Mouse (Mus musculus) liver, adult 2 months (tissue): ENCODE measurements around the gene Agrp. TPM values are rescaled to one million over a fixed set of nuclear protein-coding genes. Genes with fewer than 3 reads are reported as not detected.

ENCODE experiments used
- DNase-seq: peaks from one replicate; pipeline ENCODE4 v3.0.0-alpha.2; 2011; ENCODE audit warnings: low read depth, low spot score; ENCODE audit errors: extremely low read depth
- H3K27ac ChIP-seq: fragments of 200-500 bp; replicated peaks from 2 replicates; pipeline ENCODE4 v1.5.1; 2012; ENCODE audit warnings: low read depth, mild to moderate bottlenecking, control low read depth, inconsistent platforms, low read length; ENCODE audit not compliant: insufficient read depth
- H3K27me3 ChIP-seq: fragments of 200-500 bp; 2 replicates; pipeline ENCODE4 v1.6.1; 2012; ENCODE audit warnings: mild to moderate bottlenecking, moderate library complexity, low read length, inconsistent platforms; ENCODE audit not compliant: control insufficient read depth, insufficient read depth
- H3K36me3 ChIP-seq: fragments of 200-500 bp; 2 replicates; pipeline ENCODE4 v1.6.1; 2012; ENCODE audit warnings: low read length, inconsistent platforms; ENCODE audit not compliant: control insufficient read depth, insufficient read depth
- H3K4me1 ChIP-seq: fragments of 200-500 bp; 2 replicates; pipeline ENCODE4 v1.6.1; 2011; ENCODE audit warnings: low read length; ENCODE audit not compliant: control insufficient read depth, insufficient read depth
- H3K4me3 ChIP-seq: fragments of 200-500 bp; 2 replicates; pipeline ENCODE4 v1.5.1; 2011; ENCODE audit warnings: low read depth, mild to moderate bottlenecking, control low read depth, low read length, moderate library complexity; ENCODE audit not compliant: insufficient read depth
- H3K79me2 ChIP-seq: fragments of 200-500 bp; 2 replicates; pipeline ENCODE4 v1.6.1; 2012; ENCODE audit warnings: inconsistent platforms, mild to moderate bottlenecking, low read length, moderate library complexity; ENCODE audit not compliant: control insufficient read depth, insufficient read depth
- H3K9ac ChIP-seq: fragments of 200-500 bp; 2 replicates; pipeline ENCODE4 v1.6.1; 2012; ENCODE audit warnings: low read depth, mild to moderate bottlenecking, control low read depth, inconsistent platforms, low read length
- CTCF ChIP-seq: fragments of 200-500 bp; IDR thresholded peaks from 2 replicates; pipeline ENCODE4 v1.5.1; 2011; ENCODE audit warnings: low read depth, low read length, control low read depth
- POLR2A ChIP-seq: fragments of 200-500 bp; IDR thresholded peaks from 2 replicates; pipeline ENCODE4 v1.6.1; 2011; ENCODE audit warnings: low read length, control low read depth; ENCODE audit not compliant: insufficient read depth; ENCODE audit errors: extremely low read depth
- WGBS: fragments of 180-500 bp; shearing (Covaris S2); methylation state at CpG from one replicate; pipeline ENCODE4 v1.1.7; 2018; 5-methylcytosine and 5-hydroxymethylcytosine counted together
- polyA plus RNA-seq: library from polyadenylated mRNA; depleted of rRNA; stranded (reverse); fragments of >200 nt; gene quantifications from 2 replicates; pipeline ENCODE4 v1.2.3, GENCODE M21; 2012
- total RNA-seq: library from RNA; depleted of rRNA; stranded (reverse); fragments of >200 nt; gene quantifications from 2 replicates; pipeline ENCODE4 v1.2.3, GENCODE M21; 2014

The Agrp gene
- total and polyA plus RNA-seq, 2 experiments: not detected

- Histone ChIP-seq H3K36me3 (peaks cover 1% of the 10 kb centered on the region; the same call in 1 of the 2 replicates), H3K4me3 (no peak overlapping the region), H3K9ac (no peak overlapping the region), H3K27ac (no peak overlapping the region), H3K4me1 (peaks cover 32% of the 10 kb centered on the region), H3K27me3 (no peaks in the 10 kb centered on the region), H3K79me2 (peaks cover 40% of the 10 kb centered on the region; the same call in 1 of the 2 replicates)
- TF ChIP-seq POLR2A (no peak), CTCF (no peak)
- WGBS: 91% methylated on average over 2 of the region's 2 CpGs
- no peak for DNase-seq
Observed at GRCm38 (mm10) chr8:105550083-105550482, 87.1 kb downstream of the Agrp start.

DNA sequence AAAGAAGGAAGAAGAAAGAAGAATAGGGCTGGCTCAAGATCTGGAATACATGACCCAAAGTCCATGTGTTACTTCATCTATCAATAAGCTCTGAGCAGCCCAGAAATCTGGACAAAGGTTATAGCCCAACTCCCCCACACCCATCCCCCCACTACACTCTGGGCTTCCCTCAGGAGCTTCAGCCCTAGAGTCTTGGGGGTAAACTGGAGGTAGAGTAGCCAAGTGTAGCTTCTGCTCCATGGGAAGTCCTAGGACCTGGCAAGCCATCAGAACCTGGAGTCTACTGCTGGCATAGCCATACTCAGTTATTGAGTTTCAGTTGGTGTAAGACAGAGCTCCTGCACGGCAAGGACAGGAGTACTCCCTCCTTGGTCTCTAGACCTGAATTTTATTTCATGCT, 87.7 kb downstream of the Agrp start:
- Histone ChIP-seq H3K4me3 (no peak overlapping the region), H3K4me1 (peaks cover 32% of the 10 kb centered on the region), H3K36me3 (peaks cover 1% of the 10 kb centered on the region; the same call in 1 of the 2 replicates), H3K27me3 (no peaks in the 10 kb centered on the region), H3K27ac (no peak overlapping the region), H3K9ac (no peak overlapping the region), H3K79me2 (peaks cover 43% of the 10 kb centered on the region; the same call in 1 of the 2 replicates)
- no peak for TF ChIP-seq CTCF
- TF ChIP-seq POLR2A: no peak
- WGBS: 44% methylated on average over 1 of the region's 1 CpGs
- DNase-seq: peak; percentile 51

DNA sequence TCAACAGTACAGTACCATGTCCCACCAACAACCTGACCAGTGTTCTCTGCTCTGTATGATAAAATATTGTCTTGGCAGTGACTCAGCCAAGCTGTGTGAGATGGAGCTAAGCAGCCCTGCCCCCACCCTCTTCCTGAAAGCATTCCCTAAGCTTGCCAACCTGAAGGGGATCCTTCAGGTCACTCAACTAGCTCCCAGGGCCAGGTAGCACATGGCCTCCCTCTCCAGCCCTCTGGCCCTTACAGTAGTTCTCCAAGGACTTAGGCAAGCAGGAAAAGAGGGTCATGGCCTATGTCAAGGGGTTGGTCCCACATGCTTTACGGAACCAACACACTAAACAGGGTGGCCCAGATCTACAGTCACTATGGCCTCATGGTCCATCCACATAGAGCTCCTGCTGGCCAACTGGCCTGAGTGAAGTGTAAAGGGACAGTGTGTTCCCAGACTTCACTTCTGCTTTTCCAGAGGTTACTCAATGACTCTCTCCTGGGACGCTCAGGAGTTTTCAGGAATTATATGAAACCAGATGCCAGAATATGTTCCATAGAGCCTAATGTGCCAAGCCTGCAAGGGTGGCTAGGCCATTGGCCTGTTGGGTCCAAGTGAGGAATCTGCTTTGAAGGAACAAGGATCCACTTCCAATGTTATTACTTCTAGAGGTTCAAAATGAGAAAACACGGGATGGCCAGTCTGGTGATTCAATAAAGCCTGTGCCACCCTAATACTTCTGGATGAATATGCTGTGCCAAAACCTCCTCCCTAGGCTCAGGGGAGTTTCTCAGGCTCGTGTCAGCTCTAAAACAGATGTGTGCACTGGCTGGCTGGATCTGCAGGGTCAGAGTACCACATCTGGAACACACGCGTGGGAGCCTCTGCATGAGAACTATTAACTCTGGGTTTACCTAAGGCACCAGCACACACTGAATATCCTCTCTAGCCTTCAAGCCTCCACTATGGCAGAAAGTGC, 90.5 kb downstream of the Agrp start:
- no peak for TF ChIP-seq POLR2A
- no peak for TF ChIP-seq CTCF
- DNase-seq: peak; percentile 57
- Histone ChIP-seq H3K4me1 (peaks cover 35% of the 10 kb centered on the region), H3K27me3 (no peaks in the 10 kb centered on the region), H3K79me2 (peaks cover 34% of the 10 kb centered on the region; the same call in 1 of the 2 replicates), H3K9ac (no peak overlapping the region), H3K4me3 (no peak overlapping the region), H3K36me3 (peaks cover 4% of the 10 kb centered on the region; the same call in 1 of the 2 replicates), H3K27ac (0 out of 2 replicates have a peak overlapping the region, but pooled peaks have one; percentile 28)
- 35% methylated on average over 6 of the region's 6 CpGs for WGBS

- Histone ChIP-seq H3K4me1 (peaks cover 31% of the 10 kb centered on the region), H3K36me3 (peaks cover 4% of the 10 kb centered on the region; the same call in 1 of the 2 replicates), H3K79me2 (peaks cover 28% of the 10 kb centered on the region; the same call in 1 of the 2 replicates), H3K4me3 (no peak overlapping the region), H3K27ac (no peak overlapping the region), H3K27me3 (no peaks in the 10 kb centered on the region), H3K9ac (no peak overlapping the region)
- 75% methylated on average over 3 of the region's 3 CpGs for WGBS
- no peak for DNase-seq
- TF ChIP-seq POLR2A (no peak), CTCF (no peak)
Observed at GRCm38 (mm10) chr8:105545249-105545648, 91.9 kb downstream of the Agrp start.

DNA sequence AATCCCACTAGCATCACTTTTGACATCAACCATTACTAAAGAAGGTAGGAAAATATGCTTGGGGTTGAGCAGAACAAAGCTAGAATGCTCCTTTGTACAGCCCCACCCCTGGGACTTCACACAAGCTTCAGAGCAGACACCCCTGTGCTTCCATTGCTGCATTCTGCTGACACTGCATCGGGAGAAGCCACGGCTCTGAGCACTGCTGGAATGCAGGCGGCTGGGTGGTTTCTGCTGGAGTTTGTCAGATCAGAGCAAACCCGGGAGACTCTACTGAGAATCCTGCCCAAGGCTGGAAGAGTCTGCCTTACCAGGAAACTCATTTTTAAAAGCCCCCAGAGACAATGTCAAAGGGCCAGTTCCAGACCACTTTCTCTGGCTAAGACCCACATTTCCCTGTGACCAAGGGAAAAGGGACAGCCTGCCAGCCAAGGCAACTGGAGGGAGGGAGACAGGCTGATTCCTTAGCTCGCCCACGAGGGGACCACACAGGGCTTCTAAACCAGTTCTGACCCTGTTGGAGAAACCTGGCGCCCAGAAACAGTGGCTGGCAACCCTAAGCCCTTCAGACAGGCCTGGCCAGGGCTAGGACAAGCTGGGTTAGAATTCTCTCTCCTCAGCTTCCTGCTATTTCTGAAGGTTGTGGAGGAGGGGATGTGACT, 92.5 kb downstream of the Agrp start:
- Histone ChIP-seq H3K36me3 (peaks cover 4% of the 10 kb centered on the region; the same call in 1 of the 2 replicates), H3K4me3 (no peak overlapping the region), H3K27me3 (no peaks in the 10 kb centered on the region), H3K4me1 (peaks cover 25% of the 10 kb centered on the region), H3K27ac (0 out of 2 replicates have a peak overlapping the region, but pooled peaks have one; percentile 8), H3K79me2 (peaks cover 24% of the 10 kb centered on the region; the same call in 1 of the 2 replicates), H3K9ac (no peak overlapping the region)
- 62% methylated on average over 7 of the region's 7 CpGs for WGBS
- no peak for DNase-seq
- TF ChIP-seq POLR2A: no peak
- TF ChIP-seq CTCF: no peak
